Mouse (Mus musculus): Measurements from ENCODE around the gene Txnrd1. TPM values are rescaled to one million over a fixed set of nuclear protein-coding genes. Genes with fewer than 3 reads are reported as not detected.

Gene Txnrd1
- total and polyA plus RNA-seq, 2 experiments from 2014 or later: 30.4 to 35.0 TPM

DNA sequence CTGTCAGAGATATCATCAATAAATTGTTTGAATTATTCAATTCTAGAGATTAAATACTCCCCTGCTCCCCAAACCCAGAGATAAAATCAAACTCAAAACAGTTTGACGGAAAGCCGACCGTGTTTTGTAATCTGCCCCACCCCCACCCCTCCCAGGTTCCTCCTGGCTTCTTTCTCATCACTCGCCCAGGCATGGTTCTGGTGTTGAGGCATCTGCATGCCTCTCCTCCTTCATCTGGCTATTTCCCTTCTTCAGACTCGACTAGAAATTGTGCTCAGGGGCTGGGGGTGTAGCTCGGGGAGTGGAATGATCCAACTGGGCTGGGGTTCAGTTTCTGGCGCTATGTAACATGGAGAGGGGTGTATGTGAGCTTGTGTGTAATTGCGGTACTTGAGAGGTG, 38.0 kb upstream of the Txnrd1 start:
- no peak for DNase-seq (ENCODE audit: low spot score)
- no peaks in the 10 kb centered on the region for H3K27me3 ChIP-seq (ENCODE audit: control insufficient read depth, insufficient read depth, low read length)
- no peaks in the 10 kb centered on the region for H3K36me3 ChIP-seq (replicated peaks; ENCODE audit: control insufficient read depth, insufficient read depth, low read length)
- no peak for TF ChIP-seq EP300 (IDR thresholded peaks at IDR 0.05; ENCODE audit: low read depth)
- TF ChIP-seq CTCF (IDR thresholded peaks at IDR 0.05; ENCODE audit: low read depth): no peak
- no peaks in the 10 kb centered on the region for H3K9me3 ChIP-seq (replicated peaks; ENCODE audit: control insufficient read depth, low read length)
- 0 out of 2 replicates have a peak overlapping the region, but pooled peaks have one; percentile 17 for H3K4me3 ChIP-seq (ENCODE audit: low read depth, low read length)
- H3K4me2 ChIP-seq (ENCODE audit: low read depth, low read length): peak overlapping the region; percentile 56
- H3K9ac ChIP-seq (replicated peaks; ENCODE audit: low read depth, low read length): no peak overlapping the region
- no peak overlapping the region for H3K27ac ChIP-seq (ENCODE audit: low read depth)
- peaks cover 10% of the 10 kb centered on the region for H3K4me1 ChIP-seq (ENCODE audit: control insufficient read depth, insufficient read depth)
- no peak for ATAC-seq (ENCODE audit: insufficient read depth, low read depth)
- 41% methylated on average over 8 of the region's 8 CpGs for WGBS

GRCm38 (mm10) chr10:82796471-82797118, 37.2 kb upstream of the Txnrd1 start:
- peaks cover 10% of the 10 kb centered on the region for H3K4me1 ChIP-seq (ENCODE audit: control insufficient read depth, insufficient read depth)
- DNase-seq (ENCODE audit: low spot score): no peak
- 47% methylated on average over 12 of the region's 12 CpGs for WGBS
- H3K36me3 ChIP-seq (replicated peaks; ENCODE audit: control insufficient read depth, insufficient read depth, low read length): no peaks in the 10 kb centered on the region
- ATAC-seq (ENCODE audit: insufficient read depth, low read depth): no peak
- TF ChIP-seq EP300 (IDR thresholded peaks at IDR 0.05; ENCODE audit: low read depth) (no peak), CTCF (IDR thresholded peaks at IDR 0.05; ENCODE audit: low read depth) (no peak)
- H3K9ac ChIP-seq (replicated peaks; ENCODE audit: low read depth, low read length): no peak overlapping the region
- H3K4me2 ChIP-seq (ENCODE audit: low read depth, low read length): peak overlapping the region; percentile 2; the same call in 1 of the 2 replicates
- H3K9me3 ChIP-seq (replicated peaks; ENCODE audit: control insufficient read depth, low read length): no peaks in the 10 kb centered on the region
- H3K27me3 ChIP-seq (ENCODE audit: control insufficient read depth, insufficient read depth, low read length): no peaks in the 10 kb centered on the region
- H3K27ac ChIP-seq (ENCODE audit: low read depth): peak overlapping the region; percentile 4; the same call in 1 of the 2 replicates
- no peak overlapping the region for H3K4me3 ChIP-seq (ENCODE audit: low read depth, low read length)

- TF ChIP-seq CTCF (IDR thresholded peaks at IDR 0.05; ENCODE audit: low read depth) (no peak), EP300 (IDR thresholded peaks at IDR 0.05; ENCODE audit: low read depth) (no peak)
- H3K27me3 ChIP-seq (ENCODE audit: control insufficient read depth, insufficient read depth, low read length): no peaks in the 10 kb centered on the region
- no peak overlapping the region; the same call in 1 of the 2 replicates for H3K27ac ChIP-seq (ENCODE audit: low read depth)
- peaks cover 10% of the 10 kb centered on the region for H3K4me1 ChIP-seq (ENCODE audit: control insufficient read depth, insufficient read depth)
- H3K36me3 ChIP-seq (replicated peaks; ENCODE audit: control insufficient read depth, insufficient read depth, low read length): no peaks in the 10 kb centered on the region
- ATAC-seq (ENCODE audit: insufficient read depth, low read depth): no peak
- H3K4me2 ChIP-seq (ENCODE audit: low read depth, low read length): no peak overlapping the region
- no peak overlapping the region for H3K9ac ChIP-seq (replicated peaks; ENCODE audit: low read depth, low read length)
- H3K9me3 ChIP-seq (replicated peaks; ENCODE audit: control insufficient read depth, low read length): no peaks in the 10 kb centered on the region
- H3K4me3 ChIP-seq (ENCODE audit: low read depth, low read length): no peak overlapping the region
- WGBS: 82% methylated on average over 4 of the region's 4 CpGs
- DNase-seq (ENCODE audit: low spot score): no peak
Measured at GRCm38 (mm10) chr10:82797119-82797491, 36.6 kb upstream of the Txnrd1 start.

DNA sequence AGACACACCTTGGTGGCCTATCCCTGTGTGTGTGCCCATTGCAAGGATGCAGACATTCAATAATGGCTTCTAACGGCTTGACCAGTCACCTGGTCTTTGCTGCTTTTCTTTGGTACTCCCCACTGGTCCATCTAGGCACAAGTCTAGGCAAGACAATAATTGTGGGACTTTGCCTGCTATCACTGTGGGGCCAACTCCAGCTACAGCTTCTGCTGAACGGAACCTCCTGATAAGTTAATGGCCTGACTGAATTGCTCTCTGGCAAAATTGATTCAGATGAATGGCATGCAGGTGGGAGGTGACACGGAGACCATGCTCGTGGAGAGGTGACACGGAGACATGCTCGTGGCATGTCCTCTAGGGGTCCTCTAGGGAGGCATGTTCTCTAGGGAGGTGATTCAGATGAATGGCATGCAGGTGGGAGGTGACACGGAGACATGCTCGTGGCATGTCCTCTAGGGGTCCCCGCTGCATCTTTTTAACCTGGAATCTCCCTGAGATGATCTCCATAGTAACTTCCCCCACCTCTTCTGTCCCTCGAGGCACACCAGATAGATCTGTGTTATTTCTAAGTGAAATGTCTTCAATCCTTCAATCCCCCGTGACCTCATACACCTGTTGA, 35.3 kb upstream of the Txnrd1 start:
- WGBS: 34% methylated on average over 11 of the region's 11 CpGs
- Histone ChIP-seq H3K36me3 (replicated peaks; ENCODE audit: control insufficient read depth, insufficient read depth, low read length) (no peaks in the 10 kb centered on the region), H3K9me3 (replicated peaks; ENCODE audit: control insufficient read depth, low read length) (no peaks in the 10 kb centered on the region), H3K4me2 (ENCODE audit: low read depth, low read length) (no peak overlapping the region), H3K27ac (ENCODE audit: low read depth) (no peak overlapping the region), H3K4me1 (ENCODE audit: control insufficient read depth, insufficient read depth) (peaks cover 10% of the 10 kb centered on the region), H3K4me3 (ENCODE audit: low read depth, low read length) (no peak overlapping the region), H3K27me3 (ENCODE audit: control insufficient read depth, insufficient read depth, low read length) (no peaks in the 10 kb centered on the region), H3K9ac (replicated peaks; ENCODE audit: low read depth, low read length) (no peak overlapping the region)
- no peak for DNase-seq (ENCODE audit: low spot score)
- TF ChIP-seq EP300 (IDR thresholded peaks at IDR 0.05; ENCODE audit: low read depth) (no peak), CTCF (IDR thresholded peaks at IDR 0.05; ENCODE audit: low read depth) (no peak)
- no peak for ATAC-seq (ENCODE audit: insufficient read depth, low read depth)

DNA sequence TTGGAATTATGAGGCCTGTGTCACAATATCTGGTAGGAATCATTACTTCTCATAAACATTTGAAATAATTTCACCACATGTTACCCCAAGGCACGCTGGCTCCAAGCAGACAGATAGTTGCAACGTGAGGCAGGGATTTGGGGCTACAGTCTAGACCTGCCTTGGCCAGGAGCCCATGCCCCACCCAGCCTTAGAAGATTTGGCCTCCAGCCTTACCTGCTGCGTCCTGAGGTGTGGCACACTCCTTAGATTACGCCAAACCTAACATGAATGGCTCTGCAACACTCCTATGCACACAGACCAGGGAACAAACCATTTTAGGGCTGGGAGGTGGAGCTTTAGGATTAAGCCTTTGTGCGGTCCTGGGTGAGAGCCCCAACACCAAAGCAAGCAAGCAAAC, 33.7 kb upstream of the Txnrd1 start:
- no peak for DNase-seq (ENCODE audit: low spot score)
- H3K9ac ChIP-seq (replicated peaks; ENCODE audit: low read depth, low read length): no peak overlapping the region
- ATAC-seq (ENCODE audit: insufficient read depth, low read depth): no peak
- H3K27me3 ChIP-seq (ENCODE audit: control insufficient read depth, insufficient read depth, low read length): no peaks in the 10 kb centered on the region
- TF ChIP-seq EP300 (IDR thresholded peaks at IDR 0.05; ENCODE audit: low read depth) (no peak), CTCF (IDR thresholded peaks at IDR 0.05; ENCODE audit: low read depth) (no peak)
- WGBS: 81% methylated on average over 5 of the region's 5 CpGs
- peaks cover 8% of the 10 kb centered on the region for H3K4me1 ChIP-seq (ENCODE audit: control insufficient read depth, insufficient read depth)
- no peaks in the 10 kb centered on the region for H3K36me3 ChIP-seq (replicated peaks; ENCODE audit: control insufficient read depth, insufficient read depth, low read length)
- H3K4me2 ChIP-seq (ENCODE audit: low read depth, low read length): no peak overlapping the region
- H3K4me3 ChIP-seq (ENCODE audit: low read depth, low read length): no peak overlapping the region
- no peaks in the 10 kb centered on the region for H3K9me3 ChIP-seq (replicated peaks; ENCODE audit: control insufficient read depth, low read length)
- no peak overlapping the region for H3K27ac ChIP-seq (ENCODE audit: low read depth)

Measured in heart, postnatal 0 days (tissue).